Mouse (Mus musculus): ENCODE results near the gene Slc4a5.

Gene Slc4a5

DNA sequence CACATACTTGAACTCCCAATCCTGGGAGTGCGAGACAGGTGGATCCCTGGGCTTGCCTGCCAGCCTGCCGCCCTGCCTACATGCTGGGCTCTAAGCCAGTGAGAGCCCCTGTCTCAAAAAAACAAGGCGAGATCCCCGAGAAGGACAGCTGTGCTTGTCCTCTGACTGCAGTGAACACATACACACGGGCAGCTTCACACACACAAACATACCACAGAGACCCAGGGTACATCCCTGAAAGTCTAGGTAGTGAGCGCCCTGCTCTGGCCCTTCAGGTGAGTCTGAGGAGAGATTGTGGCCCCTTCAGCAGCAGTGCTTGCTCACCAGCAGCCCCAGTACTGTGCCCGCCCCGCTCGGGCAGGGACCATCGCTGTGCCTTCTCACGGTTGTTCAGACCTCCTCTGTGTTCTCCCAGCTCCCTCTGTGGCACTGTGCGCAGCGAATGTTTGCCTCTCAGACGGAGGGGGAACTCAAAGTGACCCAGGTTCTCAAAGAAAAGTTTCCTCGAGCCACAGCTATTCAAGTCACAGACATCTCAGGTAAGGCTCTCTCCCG is 131.3 kb downstream of the Slc4a5 start:
- DNase-seq (ENCODE audit: low read depth, low spot score) = no peak

DNA sequence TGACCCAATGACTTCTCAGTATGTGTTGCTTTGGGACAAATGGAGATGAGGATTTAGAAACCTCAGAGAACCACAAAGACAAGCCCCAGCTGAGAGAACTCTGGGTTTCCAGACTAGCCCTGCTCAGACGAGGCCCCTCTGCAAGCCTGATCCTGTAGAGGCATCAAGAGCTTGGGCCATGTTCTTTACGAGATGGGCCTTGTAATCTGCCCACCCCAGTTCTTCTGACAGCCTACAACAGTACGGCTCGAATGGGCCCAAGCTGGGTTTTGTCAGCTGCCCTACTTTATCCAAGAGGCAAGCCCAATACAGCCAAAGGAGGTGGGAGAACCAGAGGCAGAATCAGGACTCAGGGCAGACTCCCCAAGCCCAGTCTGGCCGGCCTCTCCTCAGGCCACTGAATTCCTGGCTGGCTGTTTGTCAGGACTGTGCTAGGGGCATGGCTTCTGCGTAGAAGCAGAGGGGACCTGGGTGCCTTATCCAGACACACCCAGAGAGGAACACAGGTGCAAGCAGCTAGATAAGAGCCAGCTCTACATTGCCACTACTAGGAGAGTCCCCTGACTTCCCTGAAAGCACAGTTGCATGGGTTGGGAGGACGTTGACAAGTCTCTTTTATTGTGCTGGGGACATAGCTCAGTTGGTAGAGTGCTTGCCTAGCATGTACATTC is 132.0 kb downstream of the Slc4a5 start:
- DNase-seq (ENCODE audit: low read depth, low spot score) = no peak

DNA sequence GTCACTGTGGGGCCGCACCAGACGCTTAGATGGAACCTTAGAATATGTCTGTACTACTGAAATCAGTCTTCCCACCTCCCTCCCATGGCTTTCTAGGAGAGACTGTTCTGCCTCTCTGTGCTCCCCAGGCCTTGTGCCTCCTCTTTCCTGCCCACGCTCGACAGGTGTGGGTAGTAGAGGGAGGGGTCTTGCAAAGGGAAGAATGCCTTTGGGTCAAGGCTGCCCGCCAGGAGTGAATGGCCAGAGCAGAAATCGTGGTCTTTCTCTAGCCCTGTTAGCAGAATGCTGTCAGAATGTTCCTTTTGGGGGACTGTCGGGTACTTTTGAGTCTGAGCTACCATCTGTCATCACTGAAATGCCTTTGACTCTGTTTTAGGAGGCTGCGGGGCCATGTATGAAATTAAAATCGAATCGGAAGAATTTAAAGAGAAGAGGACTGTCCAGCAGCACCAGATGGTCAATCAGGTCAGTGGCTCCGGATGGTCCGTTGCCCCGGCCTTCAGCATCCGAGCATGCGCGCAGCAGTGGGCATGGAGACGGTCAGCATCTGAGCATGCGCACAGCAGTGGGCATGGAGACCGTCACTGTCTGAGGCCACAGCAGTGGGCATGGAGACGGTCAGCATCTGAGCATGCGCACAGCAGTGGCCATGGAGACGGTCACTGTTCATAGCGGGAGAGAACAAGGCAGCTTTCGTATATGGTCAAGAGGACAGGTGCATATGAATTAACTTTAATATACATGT is 133.2 kb downstream of the Slc4a5 start:
- DNase-seq (ENCODE audit: low read depth, low spot score) = no peak

All from mesoderm, embryonic 11.5 days (tissue).